Mouse (Mus musculus): ENCODE data around the gene Ipo9.

- TF ChIP-seq CTCF (IDR thresholded peaks at IDR 0.05; ENCODE audit: extremely low read depth, insufficient read depth, insufficient read length, insufficient replicate concordance) = no peak
- TF ChIP-seq POLR2A (IDR thresholded peaks at IDR 0.05; ENCODE audit: low read depth, low read length) = no peak
Measured at GRCm38 (mm10) chr1:135465734-135466133, 35.4 kb upstream of the Ipo9 start.
